Mouse (Mus musculus) thymus, adult 2 months (tissue): ENCODE results near the gene Tradd.

ENCODE experiments used
- CTCF ChIP-seq: fragments of 200-500 bp; IDR thresholded peaks from 2 replicates; pipeline ENCODE4 v1.5.1; 2012; ENCODE audit warnings: mild to moderate bottlenecking, control low read depth, low read length, moderate library complexity, borderline replicate concordance; ENCODE audit not compliant: control insufficient read depth, poor library complexity, insufficient read depth; ENCODE audit errors: extremely low read depth
- POLR2A ChIP-seq: fragments of 200-500 bp; IDR thresholded peaks from 2 replicates; pipeline ENCODE4 v1.6.1; 2012; ENCODE audit warnings: mild to moderate bottlenecking, low read length, control low read depth, moderate library complexity; ENCODE audit not compliant: control insufficient read depth, poor library complexity, insufficient read depth; ENCODE audit errors: extremely low read depth

- peak; percentile 52; the same call in 1 of the 2 replicates for TF ChIP-seq CTCF
- peak; percentile 67 for TF ChIP-seq POLR2A
Measured at GRCm38 (mm10) chr8:105264024-105264982, at the start of gene Tradd, which contains the start of gene Fbxl8.
